Mouse (Mus musculus): Measurements from ENCODE around the gene Fthl17e. TPM values are rescaled to one million over a fixed set of nuclear protein-coding genes. Genes with fewer than 3 reads are reported as not detected.
"Not testable (repeated sequence)": the region's sequence is repeated elsewhere in the genome, so short reads cannot be mapped to it uniquely, and the experiment has no call there.

Gene Fthl17e
- total RNA-seq (2021): not detected
- long read RNA-seq, experiment 1: 0 reads
- long read RNA-seq, experiment 2: 0 reads

- not testable (repeated sequence) for DNase-seq (ENCODE audit: low spot score in 2 of 2)
Measured at GRCm38 (mm10) chrX:9033193-9033592, at the start of gene Fthl17e. Gene Fthl17e, plus strand, starts transcription at chrX:9033493.

DNA sequence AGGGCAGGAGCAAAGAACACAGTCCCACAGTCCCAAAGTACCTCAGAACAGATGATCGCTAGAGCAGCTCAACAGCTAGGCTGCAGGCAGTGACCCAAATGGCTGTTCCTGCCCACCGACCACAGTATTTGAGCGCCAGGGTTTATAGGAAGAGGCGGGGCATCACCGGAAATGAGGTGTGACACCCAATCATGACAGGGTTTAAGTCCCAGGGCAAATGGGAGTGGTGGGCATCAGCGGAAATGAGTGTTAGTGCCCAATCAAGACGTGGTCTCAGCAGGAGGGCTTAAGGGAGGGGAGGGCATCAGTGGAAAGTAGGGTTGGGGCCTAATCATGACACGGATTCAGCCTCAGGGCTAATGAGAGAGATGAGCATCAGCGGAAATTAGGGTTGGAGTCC is 46.6 kb upstream of the Fthl17e start, which contains the start of gene Fthl17d:
TSS of gene Fthl17d (minus strand) at position 101 of the 400 bp plus-strand sequence.
- not testable (repeated sequence) for DNase-seq (ENCODE audit: low spot score in 2 of 2)

GRCm38 (mm10) chrX:9016079-9016478 is 17.2 kb upstream of the Fthl17e start:
- no peak for DNase-seq (ENCODE audit: low spot score in 2 of 2)

DNA sequence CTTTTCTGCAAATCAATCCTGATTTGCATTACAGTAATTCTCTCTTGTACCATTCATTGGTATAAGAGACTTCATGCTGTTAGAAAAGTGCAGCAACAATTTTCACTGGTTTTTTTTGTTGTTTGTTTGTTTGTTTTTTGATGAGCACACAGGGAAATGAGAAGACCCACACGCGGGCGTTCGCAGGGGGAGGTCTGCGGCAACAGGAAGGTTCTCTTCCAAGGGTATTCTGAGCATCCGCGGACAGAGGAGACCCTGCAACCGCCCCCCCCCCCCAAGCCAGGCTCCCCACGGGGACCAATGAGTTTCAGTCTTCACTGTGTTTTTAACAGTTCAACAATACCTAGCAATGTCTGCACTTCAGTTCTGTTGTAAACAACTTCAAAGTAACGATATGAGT is 13.8 kb upstream of the Fthl17e start:
- DNase-seq (ENCODE audit: low spot score in 2 of 2): no peak

- not testable (repeated sequence) for DNase-seq (ENCODE audit: low spot score in 2 of 2)
Measured at GRCm38 (mm10) chrX:9041611-9042010, 8.3 kb downstream of the Fthl17e start.

DNA sequence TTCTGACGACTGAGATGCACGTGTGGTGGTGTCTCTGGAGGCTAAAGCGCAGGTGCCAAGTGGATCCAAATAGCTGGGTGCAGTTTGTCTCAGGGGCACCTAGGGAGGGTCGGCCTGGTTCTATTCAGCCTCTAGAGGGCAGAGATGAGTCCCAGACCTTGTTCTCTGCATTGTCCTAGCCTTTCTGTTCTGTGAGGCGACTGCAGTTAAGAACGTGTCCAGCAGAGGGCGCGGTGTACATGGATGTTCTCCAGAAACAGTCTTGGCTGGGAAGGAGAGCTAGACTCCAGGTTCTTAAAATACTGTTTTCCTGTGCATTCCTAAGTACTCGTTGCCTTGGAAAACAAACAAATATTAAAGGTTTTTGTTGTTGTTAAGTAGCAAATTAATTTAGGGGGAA is 27.7 kb downstream of the Fthl17e start:
- DNase-seq (ENCODE audit: low spot score in 2 of 2): peak; percentile 82 to 94

GRCm38 (mm10) chrX:9062101-9062500 is 28.8 kb downstream of the Fthl17e start:
- no peak for DNase-seq (ENCODE audit: low spot score in 2 of 2)

DNA sequence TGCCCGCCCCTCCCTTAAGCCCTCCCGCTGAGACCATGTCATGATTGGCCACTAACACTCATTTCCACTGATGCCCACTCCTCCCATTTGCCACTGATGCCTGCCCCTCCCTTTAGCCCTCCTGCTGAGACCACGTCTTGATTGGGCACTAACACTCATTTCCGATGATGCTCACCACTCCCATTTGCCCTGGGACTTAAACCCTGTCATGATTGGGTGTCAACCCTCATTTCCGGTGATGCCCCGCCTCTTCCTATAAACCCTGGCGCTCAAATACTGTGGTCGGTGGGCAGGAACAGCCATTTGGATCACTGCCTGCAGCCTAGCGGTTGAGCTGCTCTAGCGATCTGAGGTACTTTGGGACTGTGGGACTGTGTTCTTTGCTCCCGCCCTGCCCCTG is 29.4 kb downstream of the Fthl17e start, which contains the start of gene Fthl17f:
TSS of gene Fthl17f (plus strand) at position 301 of the 400 bp plus-strand sequence.
- not testable (repeated sequence) for DNase-seq (ENCODE audit: low spot score in 2 of 2)

DNA sequence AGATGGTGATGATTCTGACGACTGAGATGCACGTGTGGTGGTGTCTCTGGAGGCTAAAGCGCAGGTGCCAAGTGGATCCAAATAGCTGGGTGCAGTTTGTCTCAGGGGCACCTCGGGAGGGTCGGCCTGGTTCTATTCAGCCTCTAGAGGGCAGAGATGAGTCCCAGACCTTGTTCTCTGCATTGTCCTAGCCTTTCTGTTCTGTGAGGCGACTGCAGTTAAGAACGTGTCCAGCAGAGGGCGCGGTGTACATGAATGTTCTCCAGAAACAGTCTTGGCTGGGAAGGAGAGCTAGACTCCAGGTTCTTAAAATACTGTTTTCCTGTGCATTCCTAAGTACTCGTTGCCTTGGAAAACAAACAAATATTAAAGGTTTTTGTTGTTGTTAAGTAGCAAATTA is 44.4 kb downstream of the Fthl17e start:
- DNase-seq (ENCODE audit: low spot score in 2 of 2): peak; percentile 54 to 84

Other genes starting within 250 kb of the Fthl17e start
- gene Ssxb5, start 229.8 kb upstream of the Fthl17e start, total RNA-seq (2021): not detected
- gene Gm6592, start 189.5 kb upstream of the Fthl17e start, total RNA-seq (2021): not detected
- gene Gm5751, start 159.2 kb upstream of the Fthl17e start, total RNA-seq (2021): not detected
- 10 to 100 TPM; 32.4 to 35.7 TPM for gene B630019K06Rik, start 141.1 kb upstream of the Fthl17e start, total RNA-seq (2021)
- not detected for gene Fthl17b, start 70.5 kb upstream of the Fthl17e start, total RNA-seq (2021)
- not detected for gene Fthl17c, start 56.9 kb upstream of the Fthl17e start, total RNA-seq (2021)
- not detected for gene Fthl17d, start 46.7 kb upstream of the Fthl17e start, total RNA-seq (2021)
- gene Fthl17f, start 29.5 kb downstream of the Fthl17e start, total RNA-seq (2021): not detected
- gene 4930402K13Rik, start 71.1 kb downstream of the Fthl17e start, total RNA-seq (2021): not detected
- gene Lancl3, start 166.4 kb downstream of the Fthl17e start, total RNA-seq (2021): 1 to 10 TPM; 7.2 to 7.4 TPM
- gene Gm14862, start 223.4 kb downstream of the Fthl17e start, total RNA-seq (2021): not detected
- gene Xk, start 239.3 kb downstream of the Fthl17e start, total RNA-seq (2021): 10 to 100 TPM; 14.4 to 15.2 TPM